Mouse (Mus musculus) bone marrow, adult 2 months (tissue): ENCODE results near the gene Lfng.

Experiments
- CTCF ChIP-seq: fragments of 200-500 bp; IDR thresholded peaks from 2 replicates; pipeline ENCODE4 v1.5.1; 2011; ENCODE audit warnings: low read length, control low read depth; ENCODE audit not compliant: control insufficient read depth, insufficient read depth
- POLR2A ChIP-seq: fragments of 200-500 bp; IDR thresholded peaks from 2 replicates; pipeline ENCODE4 v1.6.1; 2011; ENCODE audit warnings: low read depth, mild to moderate bottlenecking, control low read depth, low read length, borderline replicate concordance; ENCODE audit not compliant: control insufficient read depth

DNA sequence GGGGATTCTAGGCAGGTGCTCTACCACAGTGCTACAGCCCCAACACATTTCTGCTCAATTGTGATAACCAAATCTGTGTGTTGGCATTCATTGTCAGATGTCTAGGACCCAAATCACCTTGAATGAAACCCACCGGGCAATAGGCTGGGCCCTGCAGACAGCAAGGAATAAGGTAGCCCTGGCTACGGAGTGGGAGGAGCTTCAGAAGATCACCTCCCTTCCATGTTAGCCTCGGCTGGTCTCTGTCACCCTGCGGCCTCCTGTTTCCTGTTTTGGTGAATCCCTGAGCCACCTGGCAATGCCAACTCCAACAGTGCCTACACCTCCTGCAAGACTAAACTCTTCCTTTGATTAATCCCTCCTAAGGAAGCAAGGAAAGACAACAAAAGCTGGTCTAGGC is 9.3 kb upstream of the Lfng start:
- TF ChIP-seq CTCF (no peak), POLR2A (no peak)
